Mouse (Mus musculus): ENCODE measurements around the gene Gpr18. TPM values are rescaled to one million over a fixed set of nuclear protein-coding genes. Genes with fewer than 3 reads are reported as not detected.

The Gpr18 gene
- polyA plus RNA-seq, 1 experiment from 2014 or later, result 0.28 TPM

GRCm38 (mm10) chr14:121937601-121938255 is 22.1 kb upstream of the Gpr18 start:
- ATAC-seq, result no peak
- Histone ChIP-seq H3K27me3 (replicated peaks; ENCODE audit: control insufficient read depth, insufficient read depth, low read length) (no peaks in the 10 kb centered on the region), H3K4me1 (replicated peaks; ENCODE audit: control insufficient read depth, insufficient read depth, low read length) (no peaks in the 10 kb centered on the region), H3K36me3 (ENCODE audit: control insufficient read depth, insufficient read depth) (0 out of 2 replicates have a peak, but pooled peaks cover 2% of the 10 kb centered on the region), H3K9ac (replicated peaks; ENCODE audit: low read depth, low read length) (no peak overlapping the region), H3K27ac (ENCODE audit: low read length) (no peak overlapping the region), H3K9me3 (ENCODE audit: control insufficient read depth, low read length) (no peaks in the 10 kb centered on the region), H3K4me3 (replicated peaks; ENCODE audit: low read length) (no peak overlapping the region), H3K4me2 (ENCODE audit: low read length) (no peak overlapping the region)
- WGBS, result 89% methylated on average over 11 of the region's 11 CpGs

GRCm38 (mm10) chr14:121936856-121937255 is 21.3 kb upstream of the Gpr18 start:
- no peak overlapping the region for H3K4me2 ChIP-seq (ENCODE audit: low read length)
- no peaks in the 10 kb centered on the region for H3K9me3 ChIP-seq (ENCODE audit: control insufficient read depth, low read length)
- WGBS, result 87% methylated on average over 8 of the region's 8 CpGs
- no peaks in the 10 kb centered on the region for H3K4me1 ChIP-seq (replicated peaks; ENCODE audit: control insufficient read depth, insufficient read depth, low read length)
- 0 out of 2 replicates have a peak, but pooled peaks cover 2% of the 10 kb centered on the region for H3K36me3 ChIP-seq (ENCODE audit: control insufficient read depth, insufficient read depth)
- no peak overlapping the region for H3K27ac ChIP-seq (ENCODE audit: low read length)
- no peaks in the 10 kb centered on the region for H3K27me3 ChIP-seq (replicated peaks; ENCODE audit: control insufficient read depth, insufficient read depth, low read length)
- H3K9ac ChIP-seq (replicated peaks; ENCODE audit: low read depth, low read length), result no peak overlapping the region
- no peak overlapping the region for H3K4me3 ChIP-seq (replicated peaks; ENCODE audit: low read length)
- ATAC-seq, result no peak

- H3K27ac ChIP-seq (ENCODE audit: low read length), result no peak overlapping the region
- H3K9ac ChIP-seq (replicated peaks; ENCODE audit: low read depth, low read length), result no peak overlapping the region
- H3K4me2 ChIP-seq (ENCODE audit: low read length), result no peak overlapping the region
- 0 out of 2 replicates have a peak, but pooled peaks cover 2% of the 10 kb centered on the region for H3K36me3 ChIP-seq (ENCODE audit: control insufficient read depth, insufficient read depth)
- 98% methylated on average over 4 of the region's 4 CpGs for WGBS
- H3K4me1 ChIP-seq (replicated peaks; ENCODE audit: control insufficient read depth, insufficient read depth, low read length), result no peaks in the 10 kb centered on the region
- no peaks in the 10 kb centered on the region for H3K9me3 ChIP-seq (ENCODE audit: control insufficient read depth, low read length)
- no peak overlapping the region for H3K4me3 ChIP-seq (replicated peaks; ENCODE audit: low read length)
- no peaks in the 10 kb centered on the region for H3K27me3 ChIP-seq (replicated peaks; ENCODE audit: control insufficient read depth, insufficient read depth, low read length)
- ATAC-seq, result no peak
Observed at GRCm38 (mm10) chr14:121936356-121936755, 20.8 kb upstream of the Gpr18 start.

GRCm38 (mm10) chr14:121934597-121934946 is 19.0 kb upstream of the Gpr18 start:
- Histone ChIP-seq H3K36me3 (ENCODE audit: control insufficient read depth, insufficient read depth) (0 out of 2 replicates have a peak, but pooled peaks cover 2% of the 10 kb centered on the region), H3K4me2 (ENCODE audit: low read length) (no peak overlapping the region), H3K9me3 (ENCODE audit: control insufficient read depth, low read length) (no peaks in the 10 kb centered on the region), H3K27me3 (replicated peaks; ENCODE audit: control insufficient read depth, insufficient read depth, low read length) (no peaks in the 10 kb centered on the region), H3K4me1 (replicated peaks; ENCODE audit: control insufficient read depth, insufficient read depth, low read length) (no peaks in the 10 kb centered on the region), H3K4me3 (replicated peaks; ENCODE audit: low read length) (no peak overlapping the region), H3K9ac (replicated peaks; ENCODE audit: low read depth, low read length) (no peak overlapping the region), H3K27ac (ENCODE audit: low read length) (no peak overlapping the region)
- 93% methylated on average over 5 of the region's 5 CpGs for WGBS
- ATAC-seq, result no peak

- Histone ChIP-seq H3K4me3 (replicated peaks; ENCODE audit: low read length) (no peak overlapping the region), H3K9ac (replicated peaks; ENCODE audit: low read depth, low read length) (no peak overlapping the region), H3K9me3 (ENCODE audit: control insufficient read depth, low read length) (no peaks in the 10 kb centered on the region), H3K27me3 (replicated peaks; ENCODE audit: control insufficient read depth, insufficient read depth, low read length) (no peaks in the 10 kb centered on the region), H3K4me1 (replicated peaks; ENCODE audit: control insufficient read depth, insufficient read depth, low read length) (no peaks in the 10 kb centered on the region), H3K27ac (ENCODE audit: low read length) (no peak overlapping the region), H3K4me2 (ENCODE audit: low read length) (no peak overlapping the region), H3K36me3 (ENCODE audit: control insufficient read depth, insufficient read depth) (0 out of 2 replicates have a peak, but pooled peaks cover 2% of the 10 kb centered on the region)
- WGBS, result 95% methylated on average over 7 of the region's 7 CpGs
- ATAC-seq, result no peak
Observed at GRCm38 (mm10) chr14:121933906-121934596, 18.5 kb upstream of the Gpr18 start.

- Histone ChIP-seq H3K27me3 (replicated peaks; ENCODE audit: control insufficient read depth, insufficient read depth, low read length) (no peaks in the 10 kb centered on the region), H3K27ac (ENCODE audit: low read length) (no peak overlapping the region)
- WGBS, result 79% methylated on average over 4 of the region's 4 CpGs
Observed at GRCm38 (mm10) chr14:121932180-121932579, 16.6 kb upstream of the Gpr18 start.

DNA sequence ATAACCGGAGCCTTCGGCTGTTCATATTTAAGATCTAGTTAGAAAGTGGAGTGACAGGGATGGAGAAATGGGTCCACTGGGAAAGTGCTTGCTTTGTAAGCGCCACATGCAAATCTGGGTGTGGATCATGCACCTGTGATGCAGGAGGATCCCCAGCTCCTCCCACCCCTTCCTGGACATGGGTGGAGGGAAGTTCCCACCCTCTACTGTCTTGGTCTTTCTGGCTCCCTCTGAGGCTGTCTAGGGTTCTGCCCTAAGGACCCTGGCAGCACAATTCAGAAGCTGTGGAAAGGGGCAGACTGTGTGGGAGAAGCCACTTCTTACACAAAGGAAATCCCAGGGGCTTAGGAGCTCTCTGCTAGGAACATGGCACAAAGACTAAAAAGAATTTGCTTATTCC is 16.0 kb upstream of the Gpr18 start:
- Histone ChIP-seq H3K4me2 (ENCODE audit: low read length) (no peak overlapping the region), H3K27ac (ENCODE audit: low read length) (no peak overlapping the region), H3K9me3 (ENCODE audit: control insufficient read depth, low read length) (no peaks in the 10 kb centered on the region), H3K4me1 (replicated peaks; ENCODE audit: control insufficient read depth, insufficient read depth, low read length) (no peaks in the 10 kb centered on the region), H3K9ac (replicated peaks; ENCODE audit: low read depth, low read length) (no peak overlapping the region), H3K36me3 (ENCODE audit: control insufficient read depth, insufficient read depth) (0 out of 2 replicates have a peak, but pooled peaks cover 2% of the 10 kb centered on the region), H3K4me3 (replicated peaks; ENCODE audit: low read length) (no peak overlapping the region), H3K27me3 (replicated peaks; ENCODE audit: control insufficient read depth, insufficient read depth, low read length) (no peaks in the 10 kb centered on the region)
- 87% methylated on average over 3 of the region's 3 CpGs for WGBS
- no peak for ATAC-seq

More at GRCm38 (mm10) chr14:121932180-121932579, 16.6 kb upstream of the Gpr18 start:
- no peak for ATAC-seq
- Histone ChIP-seq H3K4me3 (replicated peaks; ENCODE audit: low read length) (no peak overlapping the region), H3K36me3 (ENCODE audit: control insufficient read depth, insufficient read depth) (0 out of 2 replicates have a peak, but pooled peaks cover 2% of the 10 kb centered on the region), H3K9ac (replicated peaks; ENCODE audit: low read depth, low read length) (no peak overlapping the region), H3K4me1 (replicated peaks; ENCODE audit: control insufficient read depth, insufficient read depth, low read length) (no peaks in the 10 kb centered on the region), H3K4me2 (ENCODE audit: low read length) (no peak overlapping the region), H3K9me3 (ENCODE audit: control insufficient read depth, low read length) (no peaks in the 10 kb centered on the region)

- Histone ChIP-seq H3K4me1 (replicated peaks; ENCODE audit: control insufficient read depth, insufficient read depth, low read length) (no peaks in the 10 kb centered on the region), H3K27ac (ENCODE audit: low read length) (no peak overlapping the region), H3K27me3 (replicated peaks; ENCODE audit: control insufficient read depth, insufficient read depth, low read length) (no peaks in the 10 kb centered on the region), H3K36me3 (ENCODE audit: control insufficient read depth, insufficient read depth) (0 out of 2 replicates have a peak, but pooled peaks cover 2% of the 10 kb centered on the region), H3K9ac (replicated peaks; ENCODE audit: low read depth, low read length) (no peak overlapping the region), H3K9me3 (ENCODE audit: control insufficient read depth, low read length) (no peaks in the 10 kb centered on the region), H3K4me2 (ENCODE audit: low read length) (no peak overlapping the region), H3K4me3 (replicated peaks; ENCODE audit: low read length) (no peak overlapping the region)
- WGBS, result 65% methylated on average over 7 of the region's 7 CpGs
- no peak for ATAC-seq
Observed at GRCm38 (mm10) chr14:121930731-121931383, 15.3 kb upstream of the Gpr18 start.

DNA sequence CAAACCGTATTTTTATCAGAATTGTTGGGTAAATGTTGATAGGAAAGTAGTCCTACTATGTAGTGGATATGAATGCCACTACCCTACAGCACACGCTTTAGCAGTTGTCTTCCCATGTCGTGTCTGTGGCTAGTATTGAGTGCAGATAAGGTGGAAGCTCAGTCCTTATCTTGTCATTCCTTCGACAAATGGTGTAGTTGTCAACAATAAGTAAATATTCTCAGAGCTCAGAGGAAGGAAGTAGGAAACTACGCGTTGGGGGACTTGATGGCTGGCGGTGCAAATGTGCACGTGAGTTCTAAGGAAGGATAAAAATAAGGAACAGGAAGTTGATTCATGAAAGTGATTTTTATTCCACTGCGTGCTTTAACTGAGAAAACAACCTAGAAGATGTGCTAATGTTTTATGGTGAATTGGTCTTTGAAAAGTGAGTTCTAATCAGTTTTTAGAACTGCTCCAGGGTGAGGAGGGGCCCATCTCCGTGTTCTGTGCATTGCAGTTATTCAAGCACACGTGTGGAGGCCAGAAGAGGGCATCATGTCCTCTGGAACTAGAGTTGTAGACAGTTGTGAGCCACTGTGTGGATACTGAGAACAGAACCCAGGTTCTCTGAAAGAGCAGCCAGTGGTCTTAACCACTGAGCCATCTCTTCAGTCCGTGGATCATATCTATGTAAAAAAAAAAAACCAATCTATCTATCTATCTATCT is 13.8 kb upstream of the Gpr18 start:
- Histone ChIP-seq H3K36me3 (ENCODE audit: control insufficient read depth, insufficient read depth) (0 out of 2 replicates have a peak, but pooled peaks cover 2% of the 10 kb centered on the region), H3K4me3 (replicated peaks; ENCODE audit: low read length) (no peak overlapping the region), H3K9ac (replicated peaks; ENCODE audit: low read depth, low read length) (no peak overlapping the region), H3K27me3 (replicated peaks; ENCODE audit: control insufficient read depth, insufficient read depth, low read length) (no peaks in the 10 kb centered on the region), H3K9me3 (ENCODE audit: control insufficient read depth, low read length) (no peaks in the 10 kb centered on the region), H3K4me1 (replicated peaks; ENCODE audit: control insufficient read depth, insufficient read depth, low read length) (0 out of 2 replicates have a peak, but pooled peaks cover 4% of the 10 kb centered on the region), H3K27ac (ENCODE audit: low read length) (no peak overlapping the region), H3K4me2 (ENCODE audit: low read length) (no peak overlapping the region)
- ATAC-seq, result no peak
- 90% methylated on average over 12 of the region's 12 CpGs for WGBS
